Mouse (Mus musculus) hindbrain, embryonic 11.5 days (tissue): ENCODE measurements at regions not wholly inside any gene's neighbourhood (a gene's known extent, or its start where the extent isn't known, plus 50 kb on each side); places are given as distances from the start of the nearest gene placed in this dataset.

Experiments
- ATAC-seq: fragments of 200-750 bp; cut with Nextera tagmentation; 2 replicates; pipeline ENCODE4 v1.8.0; 2017; ENCODE audit warnings: mild to moderate bottlenecking, moderate TSS enrichment, moderate library complexity; ENCODE audit not compliant: low FRiP score
- DNase-seq: peaks from one replicate; pipeline ENCODE4 v3.0.0-alpha.2; 2015; ENCODE audit warnings: low spot score
- H3K27ac ChIP-seq: fragments of 300-500 bp; sonication (generic); 2 replicates; pipeline ENCODE4 v1.5.1; 2014; ENCODE audit warnings: mild to moderate bottlenecking, low read depth, low read length
- H3K27me3 ChIP-seq: fragments of 300-500 bp; sonication (generic); 2 replicates; pipeline ENCODE4 v1.6.1; 2014; ENCODE audit warnings: mild to moderate bottlenecking, low read length, moderate library complexity, mixed read lengths; ENCODE audit not compliant: control insufficient read depth, insufficient read depth
- H3K36me3 ChIP-seq: fragments of 300-500 bp; sonication (generic); 2 replicates; pipeline ENCODE4 v1.6.1; 2014; ENCODE audit warnings: mild to moderate bottlenecking, low read length, moderate library complexity, mixed read lengths; ENCODE audit not compliant: control insufficient read depth, insufficient read depth
- H3K4me1 ChIP-seq: fragments of 300-500 bp; sonication (generic); replicated peaks from 2 replicates; pipeline ENCODE4 v1.6.1; 2014; ENCODE audit warnings: low read length, mixed read lengths; ENCODE audit not compliant: control insufficient read depth, insufficient read depth
- H3K4me2 ChIP-seq: fragments of 300-500 bp; sonication (generic); replicated peaks from 2 replicates; pipeline ENCODE4 v1.6.1; 2014; ENCODE audit warnings: mild to moderate bottlenecking, low read depth, low read length
- H3K4me3 ChIP-seq: fragments of 300-500 bp; sonication (generic); 2 replicates; pipeline ENCODE4 v1.5.1; 2014; ENCODE audit warnings: low read depth, low read length
- H3K9ac ChIP-seq: fragments of 300-500 bp; sonication (generic); 2 replicates; pipeline ENCODE4 v1.6.1; 2014; ENCODE audit warnings: low read depth, low read length
- H3K9me3 ChIP-seq: fragments of 300-500 bp; sonication (generic); 2 replicates; pipeline ENCODE4 v1.6.1; 2016; ENCODE audit warnings: low read length; ENCODE audit not compliant: control insufficient read depth
- WGBS: fragments of 180-500 bp; shearing (Covaris S2); extraction: QIAGEN DNeasy Blood & Tissue Kit; methylation state at CpG from one replicate; pipeline ENCODE4 v1.1.7; 2014; 5-methylcytosine and 5-hydroxymethylcytosine counted together

GRCm38 (mm10) chr17:87550518-87551164 lies 85.1 kb upstream of the Epcam start:
- Histone ChIP-seq H3K4me1 (no peaks in the 10 kb centered on the region), H3K4me3 (no peak overlapping the region), H3K27me3 (no peaks in the 10 kb centered on the region), H3K4me2 (no peak overlapping the region), H3K27ac (no peak overlapping the region), H3K9ac (no peak overlapping the region), H3K9me3 (no peaks in the 10 kb centered on the region), H3K36me3 (no peaks in the 10 kb centered on the region)
- DNase-seq (no peak), ATAC-seq (no peak)
- WGBS, result 63% methylated on average over 13 of the region's 13 CpGs

- H3K27me3 ChIP-seq, result no peaks in the 10 kb centered on the region
- no peaks in the 10 kb centered on the region for H3K9me3 ChIP-seq
- H3K9ac ChIP-seq, result no peak overlapping the region
- WGBS, result 77% methylated on average over 2 of the region's 2 CpGs
- H3K4me3 ChIP-seq, result no peak overlapping the region
- H3K4me2 ChIP-seq, result no peak overlapping the region
- H3K4me1 ChIP-seq, result no peaks in the 10 kb centered on the region
- DNase-seq (no peak), ATAC-seq (no peak)
- no peaks in the 10 kb centered on the region for H3K36me3 ChIP-seq
- H3K27ac ChIP-seq, result no peak overlapping the region
Measured at GRCm38 (mm10) chr17:87554561-87554960, 81.2 kb upstream of the Epcam start.

GRCm38 (mm10) chr17:87558419-87558818 lies 77.4 kb upstream of the Epcam start:
- no peak overlapping the region for H3K4me3 ChIP-seq
- no peaks in the 10 kb centered on the region for H3K9me3 ChIP-seq
- WGBS, result 23% methylated on average over 2 of the region's 2 CpGs
- H3K27ac ChIP-seq, result no peak overlapping the region
- no peaks in the 10 kb centered on the region for H3K27me3 ChIP-seq
- no peak overlapping the region for H3K9ac ChIP-seq
- no peaks in the 10 kb centered on the region for H3K4me1 ChIP-seq
- ATAC-seq (no peak), DNase-seq (no peak)
- H3K4me2 ChIP-seq, result no peak overlapping the region
- H3K36me3 ChIP-seq, result no peaks in the 10 kb centered on the region

GRCm38 (mm10) chr17:87559641-87560040 lies 76.1 kb upstream of the Epcam start:
- 93% methylated on average over 10 of the region's 10 CpGs for WGBS
- no peak overlapping the region for H3K27ac ChIP-seq
- no peak overlapping the region for H3K9ac ChIP-seq
- H3K9me3 ChIP-seq, result no peaks in the 10 kb centered on the region
- H3K4me3 ChIP-seq, result no peak overlapping the region
- ATAC-seq (no peak), DNase-seq (no peak)
- H3K4me1 ChIP-seq, result no peaks in the 10 kb centered on the region
- H3K4me2 ChIP-seq, result no peak overlapping the region
- no peaks in the 10 kb centered on the region for H3K36me3 ChIP-seq
- H3K27me3 ChIP-seq, result no peaks in the 10 kb centered on the region

- Histone ChIP-seq H3K27ac (no peak overlapping the region), H3K4me3 (no peak overlapping the region), H3K27me3 (no peaks in the 10 kb centered on the region), H3K4me2 (no peak overlapping the region), H3K36me3 (no peaks in the 10 kb centered on the region), H3K9ac (no peak overlapping the region), H3K9me3 (no peaks in the 10 kb centered on the region), H3K4me1 (no peaks in the 10 kb centered on the region)
- ATAC-seq (no peak), DNase-seq (no peak)
- WGBS, result 89% methylated on average over 7 of the region's 7 CpGs
Measured at GRCm38 (mm10) chr17:87560923-87561322, 74.9 kb upstream of the Epcam start.

GRCm38 (mm10) chr17:87563375-87563774 lies 72.4 kb upstream of the Epcam start:
- no peak overlapping the region for H3K9ac ChIP-seq
- 89% methylated on average over 5 of the region's 5 CpGs for WGBS
- no peaks in the 10 kb centered on the region for H3K27me3 ChIP-seq
- H3K4me3 ChIP-seq, result no peak overlapping the region
- DNase-seq (no peak), ATAC-seq (no peak)
- no peaks in the 10 kb centered on the region for H3K36me3 ChIP-seq
- no peak overlapping the region for H3K27ac ChIP-seq
- H3K4me2 ChIP-seq, result no peak overlapping the region
- H3K4me1 ChIP-seq, result no peaks in the 10 kb centered on the region
- no peaks in the 10 kb centered on the region for H3K9me3 ChIP-seq

- H3K27ac ChIP-seq, result no peak overlapping the region
Measured at GRCm38 (mm10) chr17:87565631-87566030, 70.1 kb upstream of the Epcam start.

GRCm38 (mm10) chr17:87566296-87566695 lies 69.5 kb upstream of the Epcam start:
- H3K4me1 ChIP-seq, result no peaks in the 10 kb centered on the region; the same call in 1 of the 2 replicates
- no peak overlapping the region for H3K27ac ChIP-seq
- no peaks in the 10 kb centered on the region for H3K9me3 ChIP-seq
- DNase-seq, result no peak
- ATAC-seq, result no peak
- no peak overlapping the region for H3K4me3 ChIP-seq
- no peak overlapping the region for H3K4me2 ChIP-seq
- no peaks in the 10 kb centered on the region for H3K27me3 ChIP-seq
- no peaks in the 10 kb centered on the region for H3K36me3 ChIP-seq
- H3K9ac ChIP-seq, result no peak overlapping the region
- WGBS, result 68% methylated on average over 3 of the region's 3 CpGs

More at GRCm38 (mm10) chr17:87565631-87566030, 70.1 kb upstream of the Epcam start:
- H3K36me3 ChIP-seq, result no peaks in the 10 kb centered on the region
- no peak for DNase-seq
- no peaks in the 10 kb centered on the region for H3K9me3 ChIP-seq
- H3K27me3 ChIP-seq, result no peaks in the 10 kb centered on the region
- WGBS, result 80% methylated on average over 4 of the region's 4 CpGs
- no peak overlapping the region for H3K4me3 ChIP-seq
- H3K4me1 ChIP-seq, result no peaks in the 10 kb centered on the region
- no peak overlapping the region for H3K4me2 ChIP-seq
- ATAC-seq, result no peak
- H3K9ac ChIP-seq, result no peak overlapping the region

GRCm38 (mm10) chr17:87566996-87567395 lies 68.8 kb upstream of the Epcam start:
- WGBS, result 63% methylated on average over 9 of the region's 9 CpGs
- H3K27me3 ChIP-seq, result no peaks in the 10 kb centered on the region
- no peak overlapping the region for H3K9ac ChIP-seq
- DNase-seq (no peak), ATAC-seq (no peak)
- H3K27ac ChIP-seq, result no peak overlapping the region
- no peak overlapping the region for H3K4me2 ChIP-seq
- H3K9me3 ChIP-seq, result no peaks in the 10 kb centered on the region
- no peaks in the 10 kb centered on the region for H3K36me3 ChIP-seq
- H3K4me1 ChIP-seq, result no peaks in the 10 kb centered on the region; the same call in 1 of the 2 replicates
- H3K4me3 ChIP-seq, result no peak overlapping the region
